Mouse (Mus musculus) brain, embryonic 14.5 days (tissue): ENCODE measurements around the gene Leo1.

Experiments used
- CTCF ChIP-seq: fragments of 200-500 bp; IDR thresholded peaks from 2 replicates; pipeline ENCODE4 v1.5.1; 2012; ENCODE audit warnings: inconsistent platforms, mild to moderate bottlenecking, moderate library complexity, borderline replicate concordance; ENCODE audit not compliant: insufficient read depth, insufficient read length; ENCODE audit errors: extremely low read depth
- POLR2A ChIP-seq: fragments of 200-500 bp; IDR thresholded peaks from 2 replicates; pipeline ENCODE4 v1.6.1; 2012; ENCODE audit warnings: mild to moderate bottlenecking, inconsistent platforms, borderline replicate concordance; ENCODE audit not compliant: poor library complexity, insufficient read depth, insufficient read length, severe bottlenecking; ENCODE audit errors: extremely low read depth

DNA sequence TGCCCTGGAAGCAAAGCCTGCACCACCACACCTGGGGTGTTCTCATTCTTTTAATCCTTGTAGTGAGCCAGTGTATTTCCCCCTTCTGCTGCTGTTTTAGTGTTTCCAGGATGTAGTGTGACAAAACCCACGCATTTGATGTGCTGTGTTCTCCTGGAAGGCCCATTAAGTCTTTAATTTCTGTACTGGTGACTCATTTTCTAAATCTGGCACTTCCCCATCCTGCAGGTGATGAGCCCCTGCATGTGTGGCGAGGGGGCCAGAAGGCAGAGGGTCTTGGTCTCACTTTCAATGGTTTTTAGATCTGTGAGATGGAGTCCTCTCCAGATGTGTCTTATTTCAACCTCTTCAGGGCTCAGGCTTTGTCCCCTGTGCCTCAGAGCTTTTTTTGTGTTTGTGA is 12.7 kb downstream of the Leo1 start:
- TF ChIP-seq CTCF (no peak), POLR2A (no peak)
